Mouse (Mus musculus) CH12.LX (cell line): ENCODE results near the gene Klra6.
"Not testable (repeated sequence)": the region's sequence is repeated elsewhere in the genome, so short reads cannot be mapped to it uniquely, and the experiment has no call there.

Experiments used
- CTCF ChIP-seq, 2 experiments: IDR thresholded peaks in 1 of 2; conservative IDR thresholded peaks in 1 of 2; 2 replicates each; pipeline ENCODE4 v1.5.1; 2011 to 2012; ENCODE audit warnings: low read depth in 2 of 2, low read length in 2 of 2, improper control_type of control experiment in 1 of 2, inconsistent platforms in 1 of 2, mild to moderate bottlenecking in 1 of 2, moderate library complexity in 1 of 2
- MAFK ChIP-seq: IDR thresholded peaks from 2 replicates; pipeline ENCODE4 v1.6.1; 2011; ENCODE audit warnings: low read length, improper control_type of control experiment; ENCODE audit not compliant: insufficient replicate concordance
- POLR2A ChIP-seq: IDR thresholded peaks from 2 replicates; pipeline ENCODE4 v1.6.1; 2011; ENCODE audit warnings: low read depth, mild to moderate bottlenecking, improper control_type of control experiment, low read length
- POLR2AphosphoS2 ChIP-seq: IDR thresholded peaks from 2 replicates; pipeline ENCODE4 v1.6.1; 2011; ENCODE audit warnings: low read depth, low read length, improper control_type of control experiment
- SIN3A ChIP-seq: IDR thresholded peaks from 2 replicates; pipeline ENCODE4 v1.6.1; 2012; ENCODE audit warnings: low read length, improper control_type of control experiment, inconsistent platforms
- USF1 ChIP-seq: IDR thresholded peaks from 2 replicates; pipeline ENCODE4 v1.6.1; 2014; ENCODE audit warnings: low read depth, mild to moderate bottlenecking, inconsistent platforms, low read length, improper control_type of control experiment

DNA sequence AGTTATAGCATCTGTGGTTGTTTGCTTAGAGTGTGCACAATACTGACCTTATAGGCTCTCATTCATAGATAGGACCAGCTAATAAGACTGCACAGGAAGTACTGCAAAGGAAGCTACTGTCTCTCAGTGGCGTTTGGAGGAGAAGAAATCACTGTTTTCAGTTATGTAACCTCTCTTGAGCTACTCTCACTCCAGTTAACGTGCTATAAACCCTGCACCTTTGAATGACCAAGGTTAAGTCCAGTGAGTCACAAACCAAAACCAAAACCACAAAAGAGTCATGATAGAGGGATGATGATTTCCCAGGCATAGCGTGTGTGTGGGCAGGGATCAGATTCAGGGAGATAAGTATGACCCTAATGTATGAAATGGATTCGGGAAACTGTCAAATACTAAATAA is 8.4 kb upstream of the Klra6 start:
- not testable (repeated sequence) for TF ChIP-seq POLR2AphosphoS2; CTCF (conservative IDR thresholded peaks at IDR 0.05 in 1 of 2, IDR thresholded peaks at IDR 0.05 in 1 of 2; ENCODE audit: low read depth in 2 of 2, low read length in 2 of 2); SIN3A; USF1; POLR2A; MAFK
